Mouse (Mus musculus): ENCODE measurements around the gene Fam19a5.

Gene Fam19a5

DNA sequence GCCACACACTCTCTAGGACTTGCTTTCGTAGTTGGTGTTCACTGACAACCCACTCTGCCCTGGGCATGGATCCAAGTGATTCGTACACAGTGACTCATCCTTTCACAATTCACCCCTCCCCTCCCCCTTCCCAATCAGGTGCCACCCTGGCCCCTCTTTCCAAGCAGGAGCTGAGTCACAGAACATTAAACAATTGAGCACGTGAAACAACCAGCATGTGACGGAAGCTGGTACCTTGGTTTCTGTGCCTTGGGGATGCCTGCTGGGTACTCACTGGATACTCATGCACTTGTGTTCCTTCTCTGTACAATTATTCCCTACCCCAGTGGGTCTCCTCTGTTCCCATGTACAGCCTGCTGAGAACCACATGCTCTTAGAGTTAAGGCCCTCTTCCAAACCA is 53.0 kb downstream of the Fam19a5 start:
- peak; percentile 63 to 78 for DNase-seq

DNA sequence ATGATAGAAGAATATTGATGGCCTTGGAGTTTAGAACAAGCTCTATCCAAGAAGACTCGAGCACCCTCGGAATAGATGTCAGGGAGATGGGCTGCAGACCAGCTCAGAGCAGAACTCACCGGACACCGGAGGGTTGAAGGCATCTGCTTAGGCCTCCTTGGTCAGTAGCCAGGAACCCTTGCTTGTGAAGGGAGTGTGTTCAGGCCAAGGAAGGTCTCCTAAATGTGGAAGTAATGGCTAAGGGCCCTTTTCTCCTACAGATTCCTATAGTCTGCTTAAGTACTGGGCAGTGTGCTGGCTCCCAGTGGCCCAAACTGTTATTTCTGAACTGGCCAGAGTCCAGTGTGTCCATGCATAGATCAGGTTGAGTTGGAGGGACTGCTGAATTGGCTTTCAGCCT is 53.7 kb downstream of the Fam19a5 start:
- DNase-seq, result peak; percentile 48 to 59

DNA sequence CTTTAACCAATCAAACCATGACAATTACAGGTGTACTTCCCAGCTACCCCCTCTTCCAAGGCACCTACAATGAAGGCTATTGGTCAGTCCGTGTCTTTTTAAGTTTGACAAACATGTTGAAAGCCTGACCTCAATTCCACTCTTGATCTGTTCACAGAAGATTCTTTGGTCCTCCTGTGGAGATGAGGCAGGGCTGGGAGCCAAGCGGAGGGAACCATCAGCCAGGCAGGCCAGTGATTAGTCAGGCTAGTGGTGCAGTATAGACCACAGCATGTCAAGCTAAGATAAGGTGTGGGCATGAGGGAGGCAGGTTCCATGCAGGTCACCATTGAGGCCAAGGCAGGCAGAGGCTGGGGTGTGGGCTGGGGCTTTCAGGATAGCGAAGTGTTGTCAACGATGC is 54.5 kb downstream of the Fam19a5 start:
- DNase-seq, result peak; percentile 65 to 76

DNA sequence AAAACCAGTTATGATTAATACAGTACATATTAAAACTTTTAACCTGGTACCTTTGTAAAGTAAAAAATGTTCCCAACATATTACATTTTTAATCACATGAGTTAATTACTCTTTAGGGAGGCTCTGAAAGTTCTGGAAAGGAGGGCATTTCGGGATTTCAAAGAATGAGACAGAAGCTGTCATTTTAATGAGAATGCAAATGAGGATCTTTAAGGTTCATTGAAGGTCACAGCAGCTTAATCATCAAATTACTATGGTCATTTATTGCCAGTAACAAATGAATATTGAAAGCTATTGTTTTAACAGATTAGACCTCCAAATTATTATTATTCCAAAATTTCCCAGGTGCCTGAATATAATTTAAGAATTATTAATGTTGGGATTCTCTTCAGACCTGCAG is 59.2 kb downstream of the Fam19a5 start:
- DNase-seq, result no peak

DNA sequence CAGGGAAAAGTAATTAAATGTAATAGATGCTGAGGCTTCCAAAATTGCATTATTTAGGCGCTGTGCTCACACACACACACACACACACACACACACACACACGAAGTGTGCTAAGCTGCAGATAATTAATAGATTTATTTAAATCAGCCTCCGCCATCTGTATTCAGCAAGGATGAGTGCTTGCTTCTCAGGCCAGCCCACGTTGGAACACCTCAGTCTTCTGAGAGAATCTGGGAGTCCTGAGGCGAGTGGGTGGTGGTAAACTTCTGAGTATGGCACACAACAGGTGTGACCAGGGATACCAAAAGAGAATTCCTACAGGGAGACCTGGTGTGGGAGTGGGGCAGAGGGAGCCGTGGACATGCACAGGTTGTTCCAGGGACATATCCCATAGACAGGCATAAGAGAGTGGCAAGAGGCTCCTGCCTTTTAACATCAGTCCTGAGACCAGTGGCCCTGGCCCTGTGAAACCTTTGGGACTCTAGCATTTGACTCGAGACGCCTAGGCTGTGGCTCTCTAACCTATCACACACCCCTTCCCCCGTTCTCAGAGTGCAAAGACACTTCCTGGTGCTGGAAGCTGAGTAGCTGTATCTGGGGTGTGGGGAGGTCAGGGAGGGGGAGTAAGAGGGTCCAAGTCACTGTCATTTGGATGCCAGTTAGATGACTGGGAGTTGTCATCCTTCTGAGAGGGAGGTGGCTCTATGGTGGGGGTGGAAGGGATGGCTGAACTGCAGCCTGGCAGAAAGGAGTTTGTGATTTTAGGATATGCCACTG is 61.6 kb downstream of the Fam19a5 start:
- no peak for DNase-seq

DNA sequence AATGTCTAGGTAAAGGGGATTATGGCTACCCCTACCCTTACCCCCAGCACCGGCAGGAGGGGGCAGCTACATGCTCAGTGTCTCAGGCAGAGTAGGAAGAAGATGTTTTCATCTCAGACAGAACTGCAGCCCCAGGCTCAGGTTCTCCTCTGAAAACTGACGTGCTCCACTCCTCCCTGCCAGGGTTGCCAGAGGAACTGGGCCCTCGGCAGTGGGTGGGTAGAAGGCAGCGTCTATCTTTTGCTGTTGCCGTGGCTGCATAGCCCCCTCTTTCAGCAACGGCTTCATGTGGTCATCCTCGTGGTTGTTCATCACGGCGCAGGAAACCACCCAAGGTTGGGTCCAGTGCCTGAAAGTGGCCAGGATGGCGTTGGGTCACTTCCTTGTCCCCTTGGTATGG is 62.6 kb downstream of the Fam19a5 start:
- DNase-seq, result no peak

DNA sequence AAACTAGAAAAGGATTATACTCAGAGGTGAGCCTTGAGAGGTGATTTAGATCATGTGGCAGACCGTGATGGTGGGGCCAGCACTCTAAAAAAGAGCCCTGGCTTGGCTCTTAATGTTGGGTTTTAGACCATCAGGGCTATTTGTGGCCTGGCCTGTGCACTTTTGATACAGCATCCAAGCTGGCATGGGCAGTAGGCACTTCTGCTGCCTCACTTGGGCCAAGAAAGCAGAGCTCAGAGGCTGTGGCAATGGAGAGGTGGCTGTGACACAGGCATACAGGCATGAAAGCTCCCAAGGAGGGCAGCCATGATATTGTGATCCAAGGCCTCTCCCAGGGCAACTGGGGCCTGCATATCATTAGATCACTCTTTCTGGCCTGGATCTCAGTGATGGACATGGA is 65.1 kb downstream of the Fam19a5 start:
- DNase-seq, result peak; percentile 45 to 58

DNA sequence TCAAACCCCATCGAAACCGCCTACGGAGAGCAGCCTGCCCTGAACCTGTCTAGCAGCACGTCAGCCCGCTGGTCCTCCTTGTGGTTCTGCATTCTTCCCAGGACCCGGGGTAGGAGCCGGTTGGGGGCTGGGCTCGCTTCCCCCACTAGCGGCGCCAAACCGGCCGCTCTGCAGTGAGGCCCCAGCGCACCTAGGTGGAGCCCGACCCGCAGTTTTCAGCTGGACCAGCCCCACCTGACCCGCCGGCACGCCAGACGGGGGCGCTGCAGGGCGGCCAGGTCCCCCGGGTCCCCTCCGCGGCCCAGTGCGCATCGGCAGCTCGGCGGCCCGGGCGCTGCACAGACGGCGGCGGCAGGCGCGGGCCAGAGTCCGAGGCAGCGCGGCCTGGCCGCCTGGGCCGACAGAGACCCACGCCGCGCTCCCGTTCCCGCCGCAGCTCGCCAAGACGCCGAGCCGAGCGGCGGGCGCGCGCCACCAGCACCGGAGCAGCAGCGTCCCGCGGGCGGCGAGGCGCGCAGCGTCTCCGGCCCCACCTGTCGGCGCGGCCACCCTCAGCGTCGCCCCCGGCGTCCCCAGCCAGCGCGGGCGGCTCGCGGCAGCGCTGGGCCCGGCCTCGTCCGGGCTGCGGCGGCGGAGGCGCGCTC is 80.0 kb downstream of the Fam19a5 start:
- DNase-seq, result peak; percentile 95 to 96

DNA sequence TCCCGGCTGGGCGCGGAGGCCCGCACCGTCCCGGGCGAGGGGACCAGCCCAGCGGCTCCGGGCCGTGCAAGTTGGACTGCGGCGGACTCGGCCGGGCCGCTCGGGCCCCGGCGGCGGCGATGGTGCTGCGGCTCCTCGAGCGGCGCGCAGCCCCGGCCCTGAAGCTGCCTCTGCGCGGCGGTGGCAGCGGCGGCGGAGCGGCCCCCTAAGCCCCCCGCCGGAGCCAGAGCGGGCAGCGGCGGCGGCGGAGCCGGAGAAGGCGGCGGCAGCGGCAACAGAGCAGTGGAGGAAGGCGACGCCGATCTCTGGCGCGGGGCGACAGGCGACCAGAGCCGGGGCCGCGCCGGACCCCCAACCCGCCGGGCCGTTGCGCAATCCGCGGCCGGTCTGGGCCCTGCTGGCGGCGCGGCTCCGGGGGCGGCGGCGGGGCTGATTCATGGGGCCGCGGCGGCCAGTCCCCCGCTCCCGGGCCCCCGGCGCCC is 80.6 kb downstream of the Fam19a5 start:
- peak in 1 of 2 experiments; percentile 66 for DNase-seq

DNA sequence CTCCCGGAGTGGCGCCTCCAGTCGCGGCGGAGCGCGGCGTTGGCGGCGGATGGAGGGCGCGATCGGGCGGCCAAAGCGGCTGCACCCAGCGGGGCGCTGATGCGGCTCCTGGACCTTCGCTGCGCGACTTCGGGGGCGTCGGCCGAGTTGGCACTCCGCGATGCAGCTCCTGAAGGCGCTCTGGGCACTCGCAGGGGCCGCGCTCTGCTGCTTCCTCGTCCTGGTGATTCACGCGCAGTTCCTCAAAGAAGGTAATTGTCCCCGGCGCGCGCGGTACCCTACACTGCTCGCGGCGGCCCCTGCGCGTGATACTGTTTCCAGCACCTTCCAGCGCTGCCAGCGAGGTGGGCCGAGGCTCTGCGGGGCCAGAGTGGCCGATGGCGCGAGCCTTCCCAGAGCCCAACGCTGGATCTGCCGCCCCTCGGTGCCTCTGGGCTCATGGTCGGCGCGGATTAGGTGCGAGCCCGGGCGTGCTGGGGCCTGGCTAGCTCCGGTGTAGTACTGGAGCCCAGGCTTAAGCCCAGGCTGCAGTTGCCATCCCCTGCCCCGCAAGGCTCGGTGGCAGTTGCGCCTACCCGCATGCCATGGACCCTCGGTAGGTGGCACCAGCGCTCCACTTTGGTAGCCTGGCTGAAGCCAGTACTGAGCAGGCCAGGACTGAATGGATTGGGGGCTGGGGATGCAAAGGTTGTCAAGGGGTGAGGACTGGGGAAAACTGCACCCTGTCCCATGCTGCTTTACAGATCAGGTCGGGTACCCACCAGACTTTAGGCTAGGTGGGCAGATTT is 81.3 kb downstream of the Fam19a5 start:
- DNase-seq, result peak; percentile 95 to 97

DNA sequence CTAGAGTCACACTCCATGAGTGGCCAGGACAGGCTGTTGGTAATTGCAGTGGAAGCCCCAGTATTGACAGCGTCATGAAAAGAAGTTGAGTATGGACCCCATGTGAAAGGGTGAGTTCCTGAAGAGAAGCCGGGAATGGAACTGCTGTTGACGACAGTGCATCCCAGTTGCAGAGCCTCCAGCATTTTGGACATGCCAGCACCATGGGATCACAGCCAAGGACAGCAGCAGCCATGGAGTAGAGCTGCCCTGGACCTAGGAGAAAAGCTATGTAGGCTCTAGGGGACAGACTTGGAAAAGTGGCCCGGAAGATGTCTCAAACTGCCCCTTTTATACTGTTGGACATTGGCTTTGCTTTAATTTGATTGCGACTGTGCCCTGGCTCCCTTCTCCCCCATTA is 91.2 kb downstream of the Fam19a5 start:
- DNase-seq, result peak in 1 of 2 experiments; percentile 65

DNA sequence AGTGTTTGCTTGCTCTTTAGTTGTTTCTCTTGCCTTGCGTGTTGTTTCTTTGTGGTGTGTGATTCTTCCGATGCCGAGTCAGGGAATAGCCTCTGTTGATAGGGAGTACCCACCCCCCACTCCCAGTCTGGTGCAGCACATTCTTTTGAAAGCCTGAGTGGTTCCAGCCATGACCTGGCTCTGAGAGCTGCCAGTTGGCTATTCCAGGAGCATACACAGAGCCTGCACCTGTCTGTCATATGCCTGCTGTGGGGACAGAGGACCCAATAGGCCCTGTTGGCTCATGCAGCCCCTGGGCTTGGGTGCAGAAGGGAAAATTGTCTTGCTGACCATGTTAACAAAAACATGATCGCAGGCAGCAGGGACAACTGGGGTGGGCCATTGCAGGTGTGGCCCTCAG is 92.3 kb downstream of the Fam19a5 start:
- peak in 1 of 2 experiments; percentile 47 for DNase-seq

DNA sequence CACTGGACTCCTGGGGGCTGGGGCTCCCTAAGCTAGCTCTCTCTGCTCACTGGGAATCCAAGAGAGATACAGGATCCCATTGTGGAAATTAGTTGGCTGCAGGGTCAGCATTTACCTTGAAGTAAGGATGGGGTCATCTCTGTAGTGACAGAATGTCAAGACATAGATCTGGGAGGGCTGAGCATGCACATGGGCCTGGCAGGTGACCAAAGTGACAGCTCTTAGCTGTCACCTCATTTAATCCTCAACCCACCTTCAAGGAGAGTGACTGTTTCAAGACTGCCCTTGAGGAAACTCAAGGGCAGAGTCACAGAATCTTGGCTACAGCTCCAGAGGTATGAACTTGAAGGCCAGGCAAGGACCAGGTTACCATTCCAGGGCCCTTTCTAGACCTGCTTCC is 93.1 kb downstream of the Fam19a5 start:
- peak in 1 of 2 experiments; percentile 27 for DNase-seq

DNA sequence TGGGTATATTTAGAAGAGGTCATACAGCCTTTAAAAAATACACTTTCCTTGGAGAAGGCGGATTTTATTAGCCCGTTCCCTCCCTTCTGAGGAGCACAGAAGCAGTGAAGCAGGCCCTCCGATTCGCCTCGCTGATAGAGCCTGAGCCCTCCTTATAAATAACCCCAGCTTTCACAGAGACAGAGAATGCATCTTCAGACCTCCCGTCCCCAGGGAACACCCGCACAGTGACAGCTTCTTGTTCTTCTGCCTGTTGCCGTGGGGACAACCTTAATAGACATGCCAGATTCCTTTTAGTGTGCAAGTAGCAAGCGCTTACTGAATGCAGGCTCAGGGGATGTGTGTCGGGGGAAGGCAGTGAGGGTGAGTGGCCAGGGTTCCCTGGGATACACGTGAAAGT is 94.2 kb downstream of the Fam19a5 start:
- no peak for DNase-seq

DNA sequence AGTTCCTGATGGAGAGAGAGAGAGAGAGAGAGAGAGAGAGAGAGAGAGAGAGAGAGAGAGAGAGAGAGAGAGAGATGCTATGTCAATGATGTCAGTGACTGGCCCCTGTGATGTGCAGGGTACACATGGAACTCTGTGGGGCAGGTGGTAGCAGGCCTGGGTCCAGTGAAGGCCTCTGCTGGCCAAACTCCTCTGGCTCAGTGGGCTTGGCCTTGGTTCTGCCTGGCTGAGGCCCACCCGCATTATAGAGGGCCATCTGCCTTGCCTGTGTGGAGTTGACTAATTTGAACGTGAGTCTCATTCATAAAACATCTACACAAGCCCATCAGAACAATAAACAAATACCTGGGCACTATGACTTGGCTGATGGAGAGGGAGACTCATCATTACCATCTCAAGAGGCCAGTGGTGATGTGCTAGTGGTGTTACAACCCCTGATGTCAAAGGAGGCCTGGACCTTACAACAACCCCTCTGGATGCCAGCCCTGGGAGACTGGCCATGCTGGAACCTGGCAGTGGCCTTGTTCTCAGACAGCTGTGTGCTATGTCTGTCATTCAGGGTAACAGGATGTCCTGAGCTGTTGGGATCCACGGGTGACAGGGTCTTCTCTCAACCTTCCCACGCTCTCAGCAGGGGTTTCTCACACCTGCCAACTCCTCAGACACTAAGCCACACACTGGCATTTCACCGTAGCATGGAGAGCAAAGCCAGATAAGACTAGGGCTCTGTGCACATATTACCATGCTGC is 102.4 kb downstream of the Fam19a5 start:
- DNase-seq, result peak; percentile 18 to 42

DNA sequence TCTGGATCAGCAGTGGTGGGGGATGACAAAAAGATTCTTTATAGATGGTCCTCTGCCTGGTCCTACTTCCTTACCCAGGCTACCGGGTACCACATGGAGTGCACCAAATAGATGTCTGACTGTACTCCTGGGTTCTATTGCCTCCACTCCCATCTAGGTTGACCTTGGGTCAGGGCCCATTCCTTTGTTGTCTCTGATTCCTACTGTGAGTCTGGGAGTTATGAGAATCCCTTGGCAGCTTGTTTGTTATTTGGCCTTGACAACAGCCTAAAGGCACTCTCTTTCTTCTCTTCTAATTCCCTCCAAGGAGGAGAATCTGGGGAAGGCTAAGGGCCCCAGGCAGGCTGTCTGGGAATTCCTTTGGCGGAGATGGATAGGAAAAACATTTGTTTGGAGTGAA is 105.6 kb downstream of the Fam19a5 start:
- no peak for DNase-seq

DNA sequence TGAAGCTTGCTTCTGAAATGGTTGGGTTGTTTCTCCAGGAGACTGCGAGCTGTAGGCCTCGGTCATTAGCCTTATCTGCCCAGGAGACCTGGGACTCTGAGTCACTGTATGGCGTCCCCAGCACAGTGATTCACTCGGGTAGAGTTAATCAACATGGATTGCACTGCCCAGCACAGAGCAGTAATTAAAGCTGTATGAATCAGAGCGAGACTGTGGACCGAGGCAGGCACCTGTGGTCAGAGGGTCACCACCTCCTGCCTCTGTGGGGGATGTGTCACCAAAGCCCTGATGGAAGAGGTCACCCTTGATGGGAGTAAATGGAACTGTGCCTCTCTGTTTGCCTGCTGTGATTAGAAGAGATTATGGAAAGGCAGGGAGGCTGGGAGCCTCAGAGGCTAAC is 110.5 kb downstream of the Fam19a5 start:
- no peak for DNase-seq

DNA sequence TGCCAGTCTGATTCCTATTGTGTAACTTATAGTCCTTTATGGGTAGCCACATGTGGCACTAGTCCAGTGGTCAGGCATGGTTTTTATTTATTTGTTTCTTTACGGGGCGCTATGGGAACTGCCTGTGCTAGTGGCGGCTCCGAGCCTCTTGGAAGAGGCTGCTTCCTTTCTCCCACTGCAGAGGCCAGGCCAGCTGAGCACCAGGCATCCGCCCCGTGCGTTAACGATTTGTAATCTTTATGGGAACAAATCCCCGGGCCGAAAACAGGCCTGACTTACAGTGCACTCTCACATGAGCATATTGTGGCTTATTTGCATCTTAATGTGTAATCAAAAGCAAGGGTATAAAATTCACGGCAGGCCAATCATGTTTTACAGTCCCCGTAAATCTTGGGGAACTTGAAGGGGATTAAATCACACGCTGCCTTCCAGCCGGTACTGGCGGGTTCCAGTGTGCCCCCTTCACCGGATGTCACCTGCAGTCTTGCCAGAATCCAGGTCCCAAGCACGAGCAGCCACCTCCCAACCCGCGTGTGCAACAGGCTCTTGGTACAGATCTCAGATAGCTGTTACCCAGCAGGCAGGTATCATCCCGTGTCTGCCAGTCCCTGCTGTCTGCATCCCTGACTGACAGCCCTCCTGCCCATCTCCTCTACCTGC is 112.5 kb downstream of the Fam19a5 start:
- no peak for DNase-seq

DNA sequence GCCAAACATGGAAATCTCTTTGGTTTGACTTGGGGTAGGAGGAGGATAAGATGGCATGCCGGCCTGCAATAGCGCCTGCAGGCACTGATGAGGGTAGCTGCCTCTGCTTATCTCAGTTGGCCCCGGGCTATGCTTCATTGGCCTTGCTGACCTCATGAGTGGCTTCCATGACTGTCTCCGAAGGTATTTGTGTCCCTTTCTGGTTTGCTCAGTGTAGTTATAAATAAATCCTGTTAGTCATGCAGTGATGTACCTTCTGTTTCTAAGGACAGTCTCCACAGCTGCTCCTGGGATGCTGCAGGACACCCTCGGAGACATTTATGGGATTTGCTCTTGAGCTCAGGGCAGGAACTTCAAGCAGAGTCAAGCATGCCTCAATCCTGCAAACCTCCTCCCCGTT is 115.6 kb downstream of the Fam19a5 start:
- DNase-seq, result no peak

DNA sequence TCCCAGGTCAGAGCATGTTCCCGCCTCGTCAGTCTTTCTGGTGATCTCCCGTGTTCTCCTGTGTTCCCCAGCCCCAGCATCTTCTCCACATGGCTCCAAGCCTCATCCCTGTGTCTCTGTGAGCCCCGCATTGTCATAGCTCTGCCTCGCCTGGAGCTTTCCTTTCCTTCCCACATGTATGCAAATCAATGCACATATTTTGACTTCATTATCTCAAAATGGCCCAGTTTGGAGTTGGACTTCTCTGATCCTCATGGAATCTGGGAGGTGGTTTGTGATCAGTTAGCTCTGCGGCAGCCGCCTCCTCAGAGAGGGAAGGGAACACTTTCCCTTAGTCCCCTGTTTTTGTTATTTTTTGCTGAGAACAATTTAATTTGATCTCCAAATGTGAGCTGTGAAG is 117.9 kb downstream of the Fam19a5 start:
- no peak for DNase-seq

DNA sequence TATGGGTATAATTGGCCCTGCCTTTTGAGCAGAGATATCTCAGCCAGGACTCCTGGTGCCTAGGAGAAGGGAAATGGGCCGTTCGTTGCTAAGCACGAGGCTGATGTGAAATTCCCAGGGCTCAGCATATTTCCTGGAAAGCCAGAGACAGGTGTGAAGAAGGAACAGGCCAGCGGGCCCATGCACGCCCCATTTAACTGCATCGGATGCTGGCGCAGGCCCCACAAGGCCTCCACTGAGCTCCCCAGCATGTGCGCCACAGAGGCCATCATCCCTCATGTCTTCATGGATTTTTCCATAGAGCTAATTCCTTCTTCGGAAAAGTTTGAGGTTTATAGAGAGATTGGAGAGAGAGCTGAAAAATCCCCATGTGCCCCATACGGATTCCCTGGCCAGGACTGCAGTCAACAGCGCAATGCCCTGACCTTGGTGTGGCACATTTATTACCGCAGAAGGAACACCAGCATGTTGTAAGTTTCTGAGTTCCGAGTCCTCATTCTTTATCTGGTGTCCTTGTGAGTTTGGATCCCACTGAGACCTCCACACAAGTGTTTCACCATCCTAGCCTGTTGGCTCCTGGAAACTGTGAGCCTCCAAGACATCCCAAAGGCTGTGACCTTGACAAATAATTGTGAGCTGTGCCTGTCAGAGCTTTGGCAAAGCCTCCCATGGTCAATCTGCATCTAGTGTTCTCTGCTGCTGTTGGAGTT is 122.1 kb downstream of the Fam19a5 start:
- DNase-seq, result peak; percentile 72 to 80

DNA sequence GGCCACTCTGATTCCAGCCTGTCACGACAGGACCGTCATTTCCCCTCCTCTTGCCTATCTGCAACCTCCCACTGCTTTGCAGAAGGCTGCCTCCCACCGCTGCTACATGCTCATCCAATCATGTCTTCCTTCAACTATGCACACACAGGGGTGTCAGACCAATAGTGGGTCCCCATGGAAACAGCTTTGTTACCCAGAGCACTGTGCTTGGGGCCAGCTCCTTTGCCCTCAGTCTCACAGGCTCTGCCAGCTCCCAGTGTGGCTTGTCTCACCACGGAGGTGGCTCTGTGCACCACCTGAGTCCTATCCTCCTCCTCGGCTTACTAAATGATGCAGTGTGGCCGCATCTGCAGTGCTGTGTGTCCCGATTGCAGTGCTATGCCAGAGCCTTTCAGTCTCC is 123.3 kb downstream of the Fam19a5 start:
- DNase-seq, result no peak

Measured in cerebellum, postnatal 25 days (tissue).